Mouse (Mus musculus) intestine, embryonic 16.5 days (tissue): ENCODE data around the gene Slc29a3. TPM values are rescaled to one million over a fixed set of nuclear protein-coding genes. Genes with fewer than 3 reads are reported as not detected.

Experiments
- ATAC-seq: fragments of 200-750 bp; cut with Nextera tagmentation; 2 replicates; pipeline ENCODE4 v1.8.0; 2017; ENCODE audit warnings: moderate TSS enrichment, moderate library complexity
- H3K27ac ChIP-seq: fragments of 300-500 bp; sonication (generic); 2 replicates; pipeline ENCODE4 v1.5.1; 2014; ENCODE audit warnings: mild to moderate bottlenecking, low read length
- H3K27me3 ChIP-seq: fragments of 300-500 bp; sonication (generic); replicated peaks from 2 replicates; pipeline ENCODE4 v1.6.1; 2014; ENCODE audit warnings: low read length, control low read depth, mixed read lengths; ENCODE audit not compliant: control insufficient read depth, insufficient read depth
- H3K36me3 ChIP-seq: fragments of 300-500 bp; sonication (generic); 2 replicates; pipeline ENCODE4 v1.6.1; 2014; ENCODE audit warnings: low read length, control low read depth; ENCODE audit not compliant: control insufficient read depth, insufficient read depth
- H3K4me1 ChIP-seq: fragments of 300-500 bp; sonication (generic); 2 replicates; pipeline ENCODE4 v1.6.1; 2014; ENCODE audit warnings: low read length, control low read depth, mixed read lengths; ENCODE audit not compliant: control insufficient read depth, insufficient read depth
- H3K4me2 ChIP-seq: fragments of 300-500 bp; sonication (generic); 2 replicates; pipeline ENCODE4 v1.6.1; 2014; ENCODE audit warnings: low read depth, low read length, control low read depth
- H3K4me3 ChIP-seq: fragments of 300-500 bp; sonication (generic); 2 replicates; pipeline ENCODE4 v1.5.1; 2014; ENCODE audit warnings: mild to moderate bottlenecking, low read length
- H3K9ac ChIP-seq: fragments of 300-500 bp; sonication (generic); 2 replicates; pipeline ENCODE4 v1.6.1; 2014; ENCODE audit warnings: low read depth, low read length
- H3K9me3 ChIP-seq: fragments of 300-500 bp; sonication (generic); 2 replicates; pipeline ENCODE4 v1.6.1; 2016; ENCODE audit warnings: low read length, control low read depth; ENCODE audit not compliant: control insufficient read depth
- WGBS: fragments of 180-500 bp; shearing (Covaris S2); extraction: QIAGEN DNeasy Blood & Tissue Kit; methylation state at CpG from one replicate; pipeline ENCODE4 v1.1.7; 2014; 5-methylcytosine and 5-hydroxymethylcytosine counted together
- polyA plus RNA-seq: library from polyadenylated mRNA; unstranded; fragments of >200 nt; fragmentation: Nextera tagmentation; extraction: Ambion mirVana; gene quantifications from 2 replicates; pipeline ENCODE4 v1.2.1, GENCODE M21; 2015

Gene Slc29a3
- 7.6 and 8.2 TPM in 2 replicates for polyA plus RNA-seq

GRCm38 (mm10) chr10:60752040-60753020 lies at the start of gene Slc29a3:
Gene Slc29a3, minus strand, starts transcription at chr10:60752794.
- H3K9ac ChIP-seq: peak within 1 kb of the TSS; percentile 90
- no peaks in the 10 kb centered on the region for H3K36me3 ChIP-seq
- ATAC-seq: peak; percentile 96
- no peaks in the 10 kb centered on the region for H3K9me3 ChIP-seq
- H3K27me3 ChIP-seq: no peaks in the 10 kb centered on the region
- H3K4me2 ChIP-seq: peak within 1 kb of the TSS; percentile 90
- peaks cover 18% of the 10 kb centered on the region for H3K4me1 ChIP-seq
- peak within 1 kb of the TSS; percentile 62 for H3K27ac ChIP-seq
- H3K4me3 ChIP-seq: peak within 1 kb of the TSS; percentile 70
- whole genome bisulfite sequencing: 10% methylated on average over 41 of the region's 41 CpGs

- 64% methylated on average over 12 of the region's 12 CpGs for WGBS
Measured at GRCm38 (mm10) chr10:60801898-60802412, 49.4 kb upstream of the Slc29a3 start.

GRCm38 (mm10) chr10:60801168-60801897 lies 48.7 kb upstream of the Slc29a3 start:
- Histone ChIP-seq H3K4me1 (peaks cover 37% of the 10 kb centered on the region), H3K4me3 (no peak overlapping the region), H3K9me3 (no peaks in the 10 kb centered on the region), H3K27me3 (no peaks in the 10 kb centered on the region), H3K4me2 (no peak overlapping the region), H3K27ac (no peak overlapping the region), H3K36me3 (no peaks in the 10 kb centered on the region), H3K9ac (no peak overlapping the region)
- ATAC-seq: no peak
- 36% methylated on average over 11 of the region's 11 CpGs for WGBS

More at GRCm38 (mm10) chr10:60801898-60802412, 49.4 kb upstream of the Slc29a3 start:
- no peak overlapping the region for H3K9ac ChIP-seq
- no peak overlapping the region for H3K27ac ChIP-seq
- no peak overlapping the region for H3K4me3 ChIP-seq
- H3K4me2 ChIP-seq: no peak overlapping the region
- H3K36me3 ChIP-seq: no peaks in the 10 kb centered on the region
- ATAC-seq: no peak; the same call in 1 of the 2 replicates
- H3K9me3 ChIP-seq: no peaks in the 10 kb centered on the region
- H3K27me3 ChIP-seq: no peaks in the 10 kb centered on the region
- H3K4me1 ChIP-seq: peaks cover 34% of the 10 kb centered on the region

- Histone ChIP-seq H3K4me3 (no peak overlapping the region), H3K4me1 (peaks cover 38% of the 10 kb centered on the region), H3K27ac (no peak overlapping the region), H3K9me3 (no peaks in the 10 kb centered on the region), H3K36me3 (no peaks in the 10 kb centered on the region), H3K4me2 (no peak overlapping the region), H3K27me3 (no peaks in the 10 kb centered on the region), H3K9ac (no peak overlapping the region)
- WGBS: 24% methylated on average over 19 of the region's 19 CpGs
- ATAC-seq: no peak
Measured at GRCm38 (mm10) chr10:60800295-60801167, 47.9 kb upstream of the Slc29a3 start.

- Histone ChIP-seq H3K27ac (no peak overlapping the region), H3K27me3 (no peaks in the 10 kb centered on the region), H3K9me3 (no peaks in the 10 kb centered on the region), H3K4me1 (peaks cover 48% of the 10 kb centered on the region), H3K9ac (no peak overlapping the region; the same call in 1 of the 2 replicates), H3K36me3 (no peaks in the 10 kb centered on the region), H3K4me3 (no peak overlapping the region), H3K4me2 (no peak overlapping the region)
- WGBS: 78% methylated on average over 14 of the region's 14 CpGs
- no peak for ATAC-seq
Measured at GRCm38 (mm10) chr10:60797682-60798422, 45.3 kb upstream of the Slc29a3 start.

GRCm38 (mm10) chr10:60796474-60796873 lies 43.9 kb upstream of the Slc29a3 start:
- Histone ChIP-seq H3K4me3 (no peak overlapping the region), H3K27me3 (no peaks in the 10 kb centered on the region), H3K9me3 (no peaks in the 10 kb centered on the region), H3K36me3 (no peaks in the 10 kb centered on the region), H3K4me1 (peaks cover 57% of the 10 kb centered on the region), H3K27ac (peak overlapping the region; percentile 23; the same call in 1 of the 2 replicates), H3K9ac (no peak overlapping the region), H3K4me2 (no peak overlapping the region)
- ATAC-seq: no peak
- WGBS: 73% methylated on average over 7 of the region's 7 CpGs

- no peak overlapping the region for H3K4me2 ChIP-seq
- peak overlapping the region; percentile 29; the same call in 1 of the 2 replicates for H3K9ac ChIP-seq
- H3K9me3 ChIP-seq: no peaks in the 10 kb centered on the region
- no peak overlapping the region for H3K4me3 ChIP-seq
- no peaks in the 10 kb centered on the region for H3K36me3 ChIP-seq
- peak overlapping the region; percentile 23; the same call in 1 of the 2 replicates for H3K27ac ChIP-seq
- no peaks in the 10 kb centered on the region for H3K27me3 ChIP-seq
- ATAC-seq: peak; percentile 19; the same call in 1 of the 2 replicates
- WGBS: 73% methylated on average over 5 of the region's 5 CpGs
- H3K4me1 ChIP-seq: peaks cover 55% of the 10 kb centered on the region
Measured at GRCm38 (mm10) chr10:60796028-60796427, 43.4 kb upstream of the Slc29a3 start.

GRCm38 (mm10) chr10:60794792-60795191 lies 42.2 kb upstream of the Slc29a3 start:
- H3K4me2 ChIP-seq: peak overlapping the region; percentile 9; the same call in 1 of the 2 replicates
- H3K9ac ChIP-seq: peak overlapping the region; percentile 20; the same call in 1 of the 2 replicates
- 53% methylated on average over 8 of the region's 8 CpGs for WGBS
- H3K4me3 ChIP-seq: no peak overlapping the region
- H3K36me3 ChIP-seq: no peaks in the 10 kb centered on the region
- peaks cover 50% of the 10 kb centered on the region for H3K4me1 ChIP-seq
- peak overlapping the region; percentile 33; the same call in 1 of the 2 replicates for H3K27ac ChIP-seq
- H3K9me3 ChIP-seq: no peaks in the 10 kb centered on the region
- peak; percentile 28; the same call in 1 of the 2 replicates for ATAC-seq
- no peaks in the 10 kb centered on the region for H3K27me3 ChIP-seq
